Comparison of ENCODE assay signal across 12 mouse cellular contexts in the genomic region with DNA sequence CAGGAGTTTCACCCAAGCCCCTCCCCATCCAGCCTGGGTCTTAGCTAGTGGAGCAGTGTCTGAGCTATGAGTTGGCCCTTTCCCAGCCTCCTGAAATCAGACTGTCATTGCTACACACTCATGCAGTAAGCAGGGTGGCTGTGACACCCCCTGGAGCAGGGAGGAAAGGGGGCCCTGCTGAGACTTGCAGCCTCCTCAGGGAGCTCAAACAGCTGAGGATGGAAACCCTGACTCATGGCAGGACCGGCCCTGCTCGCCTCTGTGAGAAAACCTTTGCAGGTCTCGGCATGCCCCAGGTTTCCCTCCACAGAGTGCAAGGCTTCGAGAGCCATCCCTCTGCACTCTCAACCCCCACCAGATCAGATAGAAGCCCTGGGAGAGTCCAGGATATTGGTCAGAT. TPM values are rescaled to one million over a fixed set of nuclear protein-coding genes. Genes with fewer than 3 reads are reported as not detected.
A peak's percentile ranks its signal among the peaks of the same experiment; 100 is the strongest.
DNase-seq lines count a peak whose midpoint lies in the region; ATAC-seq and TF ChIP-seq lines count a peak whose summit lies in the region.
"Had no signal": no experiment of that assay in that cellular context is flagged by ENCODE, and none has a peak within 500 bp of the region (broad histone marks: within the 10 kb centered on the region; RNA-seq: fewer than 3 reads in every experiment).

No protein-coding gene starts in this region.

- TF ChIP-seq EP300 in CH12.LX (IDR thresholded peaks at IDR 0.05; ENCODE audit: low read length), result peak; percentile 90

- no peak for TF ChIP-seq CTCF in CH12.LX (conservative IDR thresholded peaks at IDR 0.05 in 1 of 2, IDR thresholded peaks at IDR 0.05 in 1 of 2; ENCODE audit: low read depth in 2 of 2, low read length in 2 of 2)

- peaks cover 61% of the 10 kb centered on the region for H3K27me3 ChIP-seq in CH12.LX (replicated peaks)
- no peaks in the 10 kb centered on the region for H3K27me3 ChIP-seq in embryonic facial prominence, embryonic 11.5 days (ENCODE audit: control insufficient read depth, insufficient read depth, low read length)
- H3K27me3 ChIP-seq in limb, embryonic 15.5 days, result no peaks in the 10 kb centered on the region
- H3K27me3 ChIP-seq: heart, embryonic 13.5 days had no signal

- no peaks in the 10 kb centered on the region for H3K9me3 ChIP-seq in CH12.LX (replicated peaks; ENCODE audit: low read length)
- H3K9me3 ChIP-seq in embryonic facial prominence, embryonic 11.5 days (replicated peaks; ENCODE audit: control insufficient read depth, low read length), result no peaks in the 10 kb centered on the region
- H3K9me3 ChIP-seq in limb, embryonic 15.5 days, result no peaks in the 10 kb centered on the region
- H3K9me3 ChIP-seq: heart, embryonic 13.5 days had no signal

- peak; percentile 12 for DNase-seq in kidney, adult 18-20 months
- DNase-seq in kidney, adult 9 months, result no peak
- peak; percentile 57 for DNase-seq in CH12.LX (ENCODE audit: extremely low read depth)
- peak; percentile 35 for DNase-seq in embryonic facial prominence, embryonic 11.5 days (ENCODE audit: low spot score)
- DNase-seq in right cerebral cortex, postnatal 14 days, result no peak
- no peak for DNase-seq in B cell, adult 2 months
- DNase-seq: adrenal gland, adult 8-10 months; gastrocnemius, postnatal 10 days; lung, embryonic 14.5 days had no signal

- no peak for TF ChIP-seq POLR2A in CH12.LX (IDR thresholded peaks at IDR 0.05; ENCODE audit: low read depth, low read length)

- peaks cover 14 to 16% of the 10 kb centered on the region in 2 experiments; a peak in 3 of 4 replicates for H3K4me1 ChIP-seq in CH12.LX (ENCODE audit: control insufficient read depth in 1 of 2, insufficient read depth in 2 of 2)
- no peaks in the 10 kb centered on the region for H3K4me1 ChIP-seq in embryonic facial prominence, embryonic 11.5 days (ENCODE audit: control insufficient read depth, insufficient read depth, low read length)
- peaks cover 16% of the 10 kb centered on the region; the same call in 1 of the 2 replicates for H3K4me1 ChIP-seq in limb, embryonic 15.5 days

- TF ChIP-seq RAD21 in CH12.LX (IDR thresholded peaks at IDR 0.05; ENCODE audit: low read depth, low read length), result no peak

- peak overlapping the region; percentile 74 for H3K4me2 ChIP-seq in CH12.LX (ENCODE audit: insufficient read depth, low read depth, poor library complexity, severe bottlenecking)
- no peak overlapping the region for H3K4me2 ChIP-seq in embryonic facial prominence, embryonic 11.5 days (ENCODE audit: low read depth, low read length)
- no peak overlapping the region for H3K4me2 ChIP-seq in limb, embryonic 15.5 days
- H3K4me2 ChIP-seq: heart, embryonic 13.5 days; lung, embryonic 14.5 days had no signal

- H3K27ac ChIP-seq in CH12.LX (ENCODE audit: insufficient read depth, low read depth), result peak overlapping the region; percentile 24
- no peak overlapping the region for H3K27ac ChIP-seq in embryonic facial prominence, embryonic 11.5 days (replicated peaks; ENCODE audit: low read depth, low read length)
- H3K27ac ChIP-seq in limb, embryonic 15.5 days, result peak overlapping the region; percentile 66
- H3K27ac ChIP-seq: heart, embryonic 13.5 days; hindbrain, postnatal 0 days had no signal

- no peaks in the 10 kb centered on the region for H3K36me3 ChIP-seq in CH12.LX (replicated peaks in 1 of 2; ENCODE audit: control insufficient read depth in 1 of 2, insufficient read depth in 1 of 2, low read length in 1 of 2)
- peaks cover 13% of the 10 kb centered on the region for H3K36me3 ChIP-seq in embryonic facial prominence, embryonic 11.5 days (replicated peaks; ENCODE audit: control insufficient read depth, insufficient read depth, low read depth, low read length)
- H3K36me3 ChIP-seq in limb, embryonic 15.5 days, result peaks cover 78% of the 10 kb centered on the region

- no peak overlapping the region for H3K4me3 ChIP-seq in CH12.LX (replicated peaks in 1 of 3; ENCODE audit: low read depth in 2 of 3, low read length in 2 of 3, poor library complexity in 1 of 3)
- H3K4me3 ChIP-seq in embryonic facial prominence, embryonic 11.5 days (ENCODE audit: low read depth, low read length), result no peak overlapping the region
- H3K4me3 ChIP-seq in limb, embryonic 15.5 days, result no peak overlapping the region
- H3K4me3 ChIP-seq: heart, embryonic 13.5 days had no signal

- WGBS in embryonic facial prominence, embryonic 11.5 days, result 88% methylated on average over 4 of the region's 4 CpGs
- 71% methylated on average over 4 of the region's 4 CpGs for WGBS in limb, embryonic 15.5 days

- in situ Hi-C loops in CH12.LX (cut with MboI; ENCODE audit: low pct_ligation_motif_present, low pct_unique_long_range_greater_than_20kb, low sequenced_read_pairs), result no loop called here

- ATAC-seq in embryonic facial prominence, embryonic 11.5 days (replicated peaks; ENCODE audit: insufficient number of reproducible peaks, low FRiP score, low TSS enrichment, low read depth), result no peak
- ATAC-seq in limb, embryonic 15.5 days (ENCODE audit: insufficient number of reproducible peaks, low FRiP score, low TSS enrichment, low read depth), result no peak; the same call in 1 of the 2 replicates
- ATAC-seq: hindbrain, postnatal 0 days had no signal

- dilution Hi-C loops in CH12.LX (cut with MboI; ENCODE audit: extremely low pct_ligation_motif_present, extremely low pct_unique_long_range_greater_than_20kb, low sequenced_read_pairs), result no loop called here

- no peak overlapping the region for H3K9ac ChIP-seq in CH12.LX (ENCODE audit: insufficient read depth, low read depth)
- no peak overlapping the region for H3K9ac ChIP-seq in embryonic facial prominence, embryonic 11.5 days (replicated peaks; ENCODE audit: low read length)
- no peak overlapping the region for H3K9ac ChIP-seq in limb, embryonic 15.5 days
- H3K9ac ChIP-seq: heart, embryonic 13.5 days; lung, embryonic 14.5 days had no signal

- H3K79me2 ChIP-seq in CH12.LX (replicated peaks; ENCODE audit: control insufficient read depth, extremely low read depth, insufficient read depth, poor library complexity, severe bottlenecking), result no peaks in the 10 kb centered on the region

TF ChIP-seq in CH12.LX, 34 proteins besides CTCF, POLR2A, EP300 and RAD21:
- TF ChIP-seq HCFC1 (IDR thresholded peaks at IDR 0.05; ENCODE audit: low read depth, low read length) (no peak), ZC3H11A (IDR thresholded peaks at IDR 0.05; ENCODE audit: low read depth, low read length) (no peak), TCF12 (IDR thresholded peaks at IDR 0.05; ENCODE audit: low read depth, low read length) (peak; percentile 87), ELF1 (IDR thresholded peaks at IDR 0.05; ENCODE audit: low read depth, low read length) (no peak), CHD2 (IDR thresholded peaks at IDR 0.05; ENCODE audit: low read length) (peak; percentile 69), JUND (conservative IDR thresholded peaks at IDR 0.05; ENCODE audit: low read depth, low read length) (peak; percentile 91), MAX (IDR thresholded peaks at IDR 0.05; ENCODE audit: low read length) (no peak), TBP (conservative IDR thresholded peaks at IDR 0.05; ENCODE audit: low read depth, low read length) (no peak), POLR2AphosphoS2 (IDR thresholded peaks at IDR 0.05; ENCODE audit: low read depth, low read length) (no peak), NELFE (IDR thresholded peaks at IDR 0.05; ENCODE audit: low read depth, low read length) (no peak), MAFK (IDR thresholded peaks at IDR 0.05; ENCODE audit: insufficient replicate concordance, low read length) (0 out of 2 replicates have a peak, but pooled peaks have one; percentile 8), MXI1 (IDR thresholded peaks at IDR 0.05; ENCODE audit: low read depth, low read length) (no peak), IRF4 (IDR thresholded peaks at IDR 0.05; ENCODE audit: low read depth, low read length) (peak; percentile 83), KAT2A (IDR thresholded peaks at IDR 0.05; ENCODE audit: insufficient replicate concordance, low read length) (no peak), SMC3 (IDR thresholded peaks at IDR 0.05; ENCODE audit: low read depth, low read length) (no peak), JUN (IDR thresholded peaks at IDR 0.05; ENCODE audit: insufficient read depth, low read depth, low read length) (peak; percentile 89), ZNF384 (IDR thresholded peaks at IDR 0.05; ENCODE audit: low read depth, low read length) (no peak), CHD1 (IDR thresholded peaks at IDR 0.05; ENCODE audit: low read depth, low read length) (peak; percentile 98), MEF2A (IDR thresholded peaks at IDR 0.05; ENCODE audit: borderline replicate concordance, low read depth, low read length) (peak; percentile 69; the same call in 1 of the 2 replicates), MAZ (IDR thresholded peaks at IDR 0.05; ENCODE audit: low read depth, low read length) (peak; percentile 39; the same call in 1 of the 2 replicates), NRF1 (IDR thresholded peaks at IDR 0.05; ENCODE audit: low read depth, low read length) (no peak), ZMIZ1 (IDR thresholded peaks at IDR 0.05; ENCODE audit: low read depth, low read length) (no peak), BHLHE40 (IDR thresholded peaks at IDR 0.05; ENCODE audit: low read depth, low read length) (0 out of 2 replicates have a peak, but pooled peaks have one; percentile 18), UBTF (IDR thresholded peaks at IDR 0.05; ENCODE audit: low read depth, low read length) (no peak), ETS1 (conservative IDR thresholded peaks at IDR 0.05; ENCODE audit: low read depth, low read length) (peak; percentile 87), MYC (IDR thresholded peaks at IDR 0.05; ENCODE audit: low read depth, low read length) (no peak), E2F4 (IDR thresholded peaks at IDR 0.05; ENCODE audit: insufficient replicate concordance, low read depth, low read length) (no peak), RCOR1 (conservative IDR thresholded peaks at IDR 0.05; ENCODE audit: low read depth, low read length) (no peak)

RNA-seq across cellular contexts. Expression of a gene that starts 27.9 kb away (rescaled TPM):
- total RNA-seq in CH12.LX (2012; rRNA removed) (1.3 and 1.4 TPM in 2 replicates), CH12.LX (2014; rRNA removed) (not detected in 2 replicates)
- polyA plus RNA-seq in CH12.LX (2012; ENCODE audit: insufficient read length, low read depth), result 0.11 TPM in 1 of 2 replicates, not detected in the other
- 200 and 208 TPM in 2 replicates for polyA plus RNA-seq in embryonic facial prominence, embryonic 11.5 days (2014; fragmentation: Nextera tagmentation; extraction: Ambion mirVana)
- polyA plus RNA-seq in limb, embryonic 15.5 days (2015; fragmentation: Nextera tagmentation; extraction: Ambion mirVana), result 258 and 267 TPM in 2 replicates

Comparison
In these comparisons a context has a peak if more than half of its experiments do, and no peak if none do; other contexts are left out.
1. DNase-seq: peak in kidney, adult 18-20 months (single experiment), CH12.LX (single experiment) and embryonic facial prominence, embryonic 11.5 days (single experiment); none in kidney, adult 9 months (single experiment), right cerebral cortex, postnatal 14 days (single experiment) and B cell, adult 2 months (0 of 2).
2. RNA of a gene that starts 27.9 kb away (polyA plus RNA-seq): 258 to 267 TPM in limb, embryonic 15.5 days and 200 to 208 TPM in embryonic facial prominence, embryonic 11.5 days; 0.11 TPM in CH12.LX; every median in the first group is over 100 times any median in the second.